Mouse (Mus musculus) thymus, postnatal 0 days (tissue): ENCODE results near the gene Krt72. TPM values are rescaled to one million over a fixed set of nuclear protein-coding genes. Genes with fewer than 3 reads are reported as not detected.
A peak's percentile ranks its signal among the peaks of the same experiment; 100 is the strongest.

ENCODE experiments used
- DNase-seq: peaks from one replicate; pipeline ENCODE4 v3.0.0-alpha.2; 2015; ENCODE audit warnings: low spot score
- polyA plus RNA-seq: library from polyadenylated mRNA; unstranded; fragments of >200 nt; fragmentation: Nextera tagmentation; extraction: Ambion mirVana; gene quantifications from 2 replicates; pipeline ENCODE4 v1.2.1, GENCODE M21; 2015

Krt72 gene
- polyA plus RNA-seq, result 0.50 and 0.61 TPM in 2 replicates

DNA sequence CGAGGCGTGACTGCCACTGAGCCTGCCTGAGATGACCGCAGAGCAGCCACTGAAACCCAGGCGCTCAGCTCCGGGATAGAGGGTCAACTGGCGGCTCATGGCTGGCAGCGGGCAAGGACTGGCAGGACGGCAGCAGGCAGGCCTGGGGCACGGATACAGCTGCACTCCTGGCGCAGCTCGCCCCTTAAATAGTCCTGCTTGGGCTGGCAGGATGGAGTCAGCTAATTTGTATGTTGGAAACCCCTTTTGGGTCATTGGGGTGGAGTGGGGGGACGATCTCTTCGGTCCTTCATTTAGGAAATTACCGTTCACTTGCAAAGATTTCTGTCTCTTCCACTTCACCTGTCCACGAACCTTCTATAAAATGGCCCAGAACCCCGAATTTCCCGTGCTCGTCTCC lies at the start of gene Krt72:
Krt72 (minus strand) TSS at position 101 of the 400 bp plus-strand sequence.
- DNase-seq, result no peak

DNA sequence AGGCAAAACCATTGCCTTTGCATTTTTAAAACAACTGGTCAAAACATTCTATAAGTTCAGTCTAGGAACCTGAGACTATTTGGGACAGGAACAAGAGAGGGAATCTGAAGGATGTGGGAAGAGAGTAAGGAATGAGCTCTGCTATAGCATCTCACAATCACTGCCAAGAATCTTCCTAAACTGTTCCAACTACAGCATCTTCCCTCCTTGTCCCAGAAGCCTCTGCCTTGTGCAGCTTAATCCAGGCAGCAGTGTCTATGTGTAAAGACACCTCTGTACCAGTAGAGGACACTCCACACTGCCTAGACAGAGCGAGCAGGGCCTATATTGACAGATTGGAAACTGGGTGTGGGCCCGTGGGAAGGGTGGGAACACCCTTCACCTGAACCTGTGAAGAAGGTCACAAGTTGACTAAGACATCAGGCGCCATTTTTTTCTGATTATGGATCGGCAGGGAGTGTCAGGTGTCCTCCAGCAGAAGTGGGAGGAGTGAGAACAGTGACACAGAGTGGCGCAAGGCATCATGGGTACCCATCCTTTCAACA lies 48.6 kb upstream of the Krt72 start:
- no peak for DNase-seq

DNA sequence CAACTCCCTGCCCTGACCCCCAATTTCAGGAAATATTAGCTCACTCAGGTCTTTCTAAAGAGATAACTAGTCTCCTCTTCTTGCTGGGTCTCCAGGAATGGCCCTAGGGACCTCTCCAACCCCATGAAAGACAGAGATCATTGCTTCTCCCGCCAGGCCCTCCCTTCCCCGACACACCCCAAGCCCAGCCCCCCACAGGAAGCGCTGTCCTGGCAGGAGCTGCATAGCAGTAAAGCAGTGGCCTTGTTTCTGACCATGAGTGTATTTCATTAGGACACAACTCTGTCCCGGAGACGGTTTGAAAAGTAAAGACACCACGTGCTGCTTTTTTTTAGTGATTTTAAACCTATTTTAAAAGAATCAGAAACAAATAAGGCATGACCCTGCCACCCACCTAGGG lies 46.9 kb upstream of the Krt72 start:
- no peak for DNase-seq

DNA sequence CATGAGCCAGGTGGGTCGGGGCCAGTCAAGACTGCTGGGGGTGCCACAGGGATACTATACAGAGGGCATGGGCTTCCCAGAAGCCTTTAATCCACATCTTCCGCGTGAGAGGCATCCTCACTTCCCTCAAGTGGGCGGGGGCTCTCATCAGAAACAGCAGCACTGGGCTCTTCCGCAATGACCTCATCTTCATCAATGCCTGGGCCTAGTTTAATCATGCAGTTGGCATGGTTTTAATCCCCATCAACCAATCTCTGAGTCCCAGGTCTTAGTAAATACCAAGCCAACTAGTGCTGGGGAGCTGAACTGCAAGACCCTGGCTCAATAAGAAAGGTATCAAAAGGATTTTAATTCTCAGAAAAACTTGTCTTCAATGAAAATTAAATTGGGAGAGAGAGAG lies 43.2 kb upstream of the Krt72 start:
- no peak for DNase-seq

DNA sequence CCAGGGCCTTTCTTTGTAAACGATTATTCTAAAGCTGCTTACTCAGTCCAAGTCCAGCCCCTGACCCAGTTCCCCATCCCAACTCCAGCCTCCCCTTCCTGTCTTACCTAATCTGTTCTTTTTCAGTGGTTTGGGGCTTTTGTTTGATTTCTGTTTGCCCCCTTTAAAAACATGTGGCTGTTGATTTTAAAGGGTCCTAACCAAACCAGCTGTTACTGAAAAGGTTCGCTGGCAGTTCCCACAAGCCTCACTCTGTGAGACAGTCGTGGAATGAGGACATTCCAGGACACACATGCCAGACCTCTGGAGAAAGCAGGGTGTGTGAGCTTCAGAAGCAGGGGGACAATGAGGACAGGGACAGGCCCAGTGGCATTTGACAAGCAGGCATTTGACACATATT lies 35.5 kb upstream of the Krt72 start:
- no peak for DNase-seq

DNA sequence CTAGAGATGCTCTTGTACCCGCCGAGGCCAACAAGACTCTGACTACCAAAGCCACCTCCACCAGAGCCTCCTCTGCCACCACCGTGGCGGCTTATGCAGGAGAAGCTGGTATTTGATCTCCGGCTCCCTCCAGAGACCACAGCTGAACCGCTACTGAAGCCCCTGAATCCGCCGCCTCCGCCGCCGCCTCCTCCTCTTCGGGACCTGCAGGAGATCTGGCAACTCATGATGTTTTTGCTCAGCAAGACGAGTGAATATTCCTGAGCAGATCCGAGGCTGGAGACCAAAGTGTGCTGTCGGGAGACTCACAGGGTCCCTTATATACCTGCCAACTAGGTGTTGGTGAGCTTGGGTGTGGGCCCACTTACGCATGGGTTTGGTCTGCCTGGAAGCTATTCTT lies 31.6 kb upstream of the Krt72 start, which contains the start of gene Krt2:
Krt2 (minus strand) TSS at position 295 of the 400 bp plus-strand sequence.
- DNase-seq, result no peak

DNA sequence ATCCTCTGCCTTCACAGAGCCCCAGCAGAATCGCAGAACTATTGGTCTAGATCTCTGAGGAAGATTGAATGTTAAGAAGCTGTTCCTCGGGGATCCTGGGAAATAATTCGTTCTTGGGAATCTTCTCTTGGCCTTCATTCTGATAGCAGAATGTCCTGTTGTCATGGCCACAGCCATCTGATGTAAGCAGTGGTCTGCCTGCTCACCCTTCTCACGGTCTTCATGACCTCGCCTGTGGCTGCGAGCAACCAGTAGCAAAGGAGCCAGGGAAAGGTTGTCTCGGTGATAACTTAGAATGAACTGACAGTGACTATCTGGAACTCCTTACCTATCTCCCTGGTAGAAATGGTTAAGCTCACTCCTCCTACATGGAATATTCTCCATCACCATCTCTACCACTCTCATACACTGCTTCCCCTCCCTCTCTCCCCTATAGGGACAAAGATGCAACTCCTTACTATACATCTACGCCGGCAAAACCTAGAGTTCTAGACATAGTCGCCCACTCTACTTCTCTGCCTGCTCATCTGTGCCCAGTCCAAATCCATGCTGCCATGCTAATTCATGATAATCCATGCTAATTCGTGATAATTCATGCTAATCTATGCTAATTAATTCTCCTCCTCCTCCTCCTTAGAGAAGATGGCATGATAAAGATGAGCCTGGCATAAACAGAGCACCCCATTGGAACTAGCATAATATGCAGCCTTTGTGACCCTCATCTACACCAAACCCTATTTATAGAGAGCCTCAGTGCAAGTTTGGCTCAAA lies 17.0 kb upstream of the Krt72 start:
- DNase-seq, result no peak

DNA sequence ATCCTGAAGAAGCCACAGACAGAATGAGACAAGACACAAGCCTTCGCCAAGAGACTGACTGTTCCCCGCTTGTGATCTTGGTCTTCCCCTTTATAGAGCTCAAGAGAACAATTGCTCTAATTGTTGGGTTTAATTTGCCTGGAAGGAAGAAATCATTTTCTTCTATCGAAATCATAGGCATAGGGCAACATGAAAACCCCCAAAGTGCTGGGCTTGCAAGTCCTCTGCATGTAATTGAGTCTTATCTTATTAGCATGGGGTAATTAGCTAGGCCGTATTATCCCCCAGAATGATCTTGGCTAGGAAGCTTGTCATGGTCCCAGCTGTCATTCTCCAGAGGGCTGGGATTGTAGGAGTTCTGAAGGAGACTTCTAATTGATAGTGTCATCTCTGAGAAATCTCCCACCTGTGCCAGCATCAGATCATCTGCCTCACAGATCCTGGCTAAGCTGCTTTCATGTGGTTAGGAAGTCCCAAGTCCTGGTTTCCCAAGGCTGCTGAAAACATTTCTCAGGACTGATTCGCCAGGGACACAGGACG lies 16.1 kb upstream of the Krt72 start, which contains the start of gene Krt73:
Krt73 (minus strand) TSS at position 51 of the 540 bp plus-strand sequence.
- DNase-seq, result no peak

DNA sequence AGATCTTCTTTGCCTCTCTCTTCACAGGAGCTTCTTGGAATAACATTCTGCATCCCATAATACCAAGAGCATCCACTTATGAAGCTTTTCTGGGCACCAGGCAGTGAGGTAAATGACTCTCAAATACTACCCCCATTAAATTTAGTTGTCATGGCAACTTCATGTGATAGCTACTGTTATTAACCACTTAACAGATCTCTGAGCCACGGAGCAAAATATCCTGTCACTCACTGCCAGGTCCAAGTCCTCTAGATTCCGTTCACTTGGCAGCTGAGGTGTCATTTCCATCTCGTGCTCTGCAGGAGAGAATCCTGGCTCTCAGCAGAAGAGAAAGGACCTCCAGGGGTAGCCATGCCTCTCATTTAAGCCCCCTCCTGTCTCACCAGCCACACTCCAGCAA lies 4.6 kb upstream of the Krt72 start:
- DNase-seq, result no peak

DNA sequence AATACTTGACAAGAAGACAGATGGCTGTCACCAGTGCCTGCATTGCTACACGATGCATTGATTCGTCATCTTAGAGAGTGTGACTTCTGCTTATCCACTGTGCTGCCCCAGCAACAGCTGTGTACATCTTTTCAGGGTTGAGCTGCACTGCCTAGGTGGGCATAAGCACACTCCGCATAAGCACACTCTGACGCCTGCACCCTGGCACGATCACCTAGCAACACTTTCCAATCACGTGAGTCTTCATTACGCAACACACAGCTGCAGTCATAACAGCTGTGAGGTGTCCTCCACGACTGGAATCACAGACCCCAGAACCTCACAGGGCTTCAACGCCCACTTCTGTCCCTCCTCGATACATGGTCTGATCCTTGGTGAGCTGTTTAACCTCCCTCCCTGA lies 12.8 kb downstream of the Krt72 start:
- no peak for DNase-seq

DNA sequence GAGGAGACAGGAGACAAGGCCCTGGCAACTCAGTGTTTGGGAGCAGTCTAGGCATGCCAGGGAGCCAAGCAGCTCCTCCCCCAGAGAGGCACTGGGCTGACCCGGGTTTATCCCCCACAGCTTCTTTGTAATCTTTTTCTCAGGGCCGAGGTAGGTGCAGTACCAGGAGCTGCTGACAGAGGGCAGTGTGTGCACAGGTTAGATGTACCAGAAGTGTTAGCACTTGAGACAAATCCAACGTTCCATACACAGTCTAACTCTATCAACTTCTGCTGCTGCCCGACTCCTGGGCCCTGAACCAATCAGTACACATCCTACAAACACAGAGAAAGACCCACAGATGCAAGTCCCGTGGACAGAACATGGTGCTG lies 13.6 kb downstream of the Krt72 start:
- peak; percentile 69 for DNase-seq

DNA sequence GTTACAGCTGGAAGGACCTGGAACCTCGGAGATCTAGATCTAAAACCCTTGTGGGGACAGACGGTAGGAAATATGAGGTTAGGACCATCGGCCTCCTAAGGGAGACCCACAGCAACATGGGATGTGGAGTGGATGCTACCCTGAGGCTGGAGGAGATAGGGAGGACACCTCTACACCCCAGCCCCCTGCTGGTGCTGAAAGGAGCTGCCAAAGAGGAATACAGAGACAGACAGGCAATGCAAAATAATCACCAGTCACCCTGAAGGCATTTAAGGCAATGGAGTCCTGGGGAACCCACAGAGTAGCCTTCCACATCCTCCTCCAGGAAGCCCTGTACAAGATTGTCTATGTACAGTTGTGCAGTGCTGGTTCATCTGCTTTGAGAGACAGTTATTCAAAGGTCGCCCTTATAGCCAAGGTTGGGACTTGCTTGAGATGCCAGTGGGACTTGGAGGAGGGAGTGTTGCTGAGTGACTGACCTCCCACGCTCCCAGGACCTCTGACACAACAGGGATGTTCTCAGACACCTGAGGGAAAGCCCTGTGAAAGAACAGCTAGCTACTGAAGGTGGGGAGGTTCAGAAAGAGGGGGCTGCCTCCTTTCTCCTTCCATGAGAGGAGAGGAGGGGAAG lies 14.1 kb downstream of the Krt72 start:
- DNase-seq, result no peak

DNA sequence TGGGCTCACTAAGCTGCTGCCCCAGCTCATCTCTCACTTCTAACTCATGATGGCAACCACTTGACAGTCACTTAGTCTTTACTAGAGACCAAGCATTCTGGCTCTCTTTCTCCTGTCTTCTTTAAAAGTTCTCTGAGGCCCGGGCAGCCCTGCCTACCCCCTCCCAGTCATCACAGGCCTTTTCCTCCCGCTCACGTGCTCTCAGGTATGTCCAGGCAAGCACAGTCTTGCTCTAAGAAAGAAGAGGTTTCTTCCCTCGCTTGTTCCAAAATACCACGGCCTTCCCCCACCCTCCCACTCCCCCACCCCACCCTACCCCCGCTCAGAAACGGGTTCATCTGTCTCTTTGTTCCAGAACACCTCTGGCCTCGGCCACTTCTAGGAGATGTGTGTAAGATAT lies 16.0 kb downstream of the Krt72 start:
- no peak for DNase-seq

DNA sequence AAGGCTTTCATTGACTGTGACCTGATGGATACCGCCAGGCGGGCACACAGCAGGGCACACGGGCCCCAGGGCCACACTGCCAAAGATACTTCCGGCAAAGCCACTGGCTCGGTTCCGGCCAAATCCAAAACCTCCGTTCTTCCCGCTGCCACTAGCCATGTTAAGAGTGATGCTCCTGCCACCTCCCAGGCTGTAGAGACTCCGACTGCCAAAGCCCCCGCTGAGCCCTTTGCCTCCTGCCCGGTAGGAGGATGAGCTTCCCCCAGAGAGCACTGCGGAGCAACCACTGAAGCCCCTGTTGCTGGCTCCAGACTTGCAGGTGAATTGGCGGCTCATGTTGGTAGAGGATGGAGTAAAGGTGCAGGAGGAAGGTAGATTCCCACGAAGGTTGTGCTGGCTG lies 43.5 kb downstream of the Krt72 start, which contains the start of gene Krt71:
Krt71 (minus strand) TSS at position 399 of the 400 bp plus-strand sequence.
- no peak for DNase-seq

DNA sequence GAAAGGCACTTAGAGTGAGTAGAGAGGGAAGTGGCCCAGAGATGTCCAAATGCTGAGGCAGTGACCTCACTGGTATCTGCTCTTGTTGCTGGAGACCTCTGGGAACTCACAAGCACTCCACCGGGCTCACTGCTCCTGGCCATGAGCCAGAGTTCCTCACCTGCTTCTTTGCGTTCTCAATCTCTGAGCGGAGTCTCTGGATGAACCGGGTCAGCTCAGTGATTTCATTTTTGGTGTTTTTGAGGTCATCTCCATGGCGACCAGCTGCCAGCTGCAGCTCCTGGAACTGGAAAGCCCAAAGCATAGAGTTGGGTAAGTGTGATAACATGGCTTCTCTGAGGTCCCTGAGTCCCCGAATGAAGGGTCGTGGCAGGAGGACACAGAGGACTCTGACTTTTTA lies 48.5 kb downstream of the Krt72 start:
- DNase-seq, result no peak

DNA sequence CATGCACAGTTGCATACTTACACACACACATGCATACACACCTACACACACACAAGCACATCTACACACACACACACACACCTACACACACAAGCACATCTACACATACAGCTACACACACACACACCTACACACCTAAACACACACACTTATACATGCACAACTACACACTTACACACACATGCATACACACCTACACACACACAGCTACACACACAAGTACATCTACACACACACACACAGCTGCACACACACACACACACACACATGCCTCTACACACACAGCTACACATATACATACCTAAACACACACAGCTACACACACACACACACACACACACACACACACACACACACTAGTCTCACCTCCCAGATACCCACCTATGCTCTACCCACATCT lies 55.6 kb downstream of the Krt72 start:
- no peak for DNase-seq

Other genes with a start within 250 kb of the Krt72 start
- gene Krt82, start 235.8 kb downstream of the Krt72 start, polyA plus RNA-seq, result 0.05 and 0.08 TPM in 2 replicates
- 0.06 and 0.18 TPM in 2 replicates for gene Krt90, start 223.5 kb downstream of the Krt72 start, polyA plus RNA-seq
- 0.21 and 0.27 TPM in 2 replicates for gene Krt75, start 212.6 kb downstream of the Krt72 start, polyA plus RNA-seq
- not detected in 2 replicates for gene Gm5414, start 158.3 kb downstream of the Krt72 start, polyA plus RNA-seq
- gene Gm5478, start 139.1 kb downstream of the Krt72 start, polyA plus RNA-seq, result not detected in 2 replicates
- 0.80 and 0.94 TPM in 2 replicates for gene Krt6b, start 106.2 kb downstream of the Krt72 start, polyA plus RNA-seq
- 3.4 and 7.7 TPM in 2 replicates for gene Krt6a, start 92.2 kb downstream of the Krt72 start, polyA plus RNA-seq
- gene Krt5, start 73.6 kb downstream of the Krt72 start, polyA plus RNA-seq, result 110 and 117 TPM in 2 replicates
- gene Krt71, start 43.4 kb downstream of the Krt72 start, polyA plus RNA-seq, result 1.5 and 1.7 TPM in 2 replicates
- gene Krt73, start 15.9 kb upstream of the Krt72 start, polyA plus RNA-seq, result 0.42 and 0.60 TPM in 2 replicates
- 0.12 and 0.21 TPM in 2 replicates for gene Krt2, start 31.7 kb upstream of the Krt72 start, polyA plus RNA-seq
- gene Krt1, start 64.3 kb upstream of the Krt72 start, polyA plus RNA-seq, result 0.45 and 0.65 TPM in 2 replicates
- gene Krt77, start 83.2 kb upstream of the Krt72 start, polyA plus RNA-seq, result 0.63 and 0.78 TPM in 2 replicates
- 0.51 and 0.74 TPM in 2 replicates for gene Krt76, start 106.5 kb upstream of the Krt72 start, polyA plus RNA-seq
- 1.2 and 43.4 TPM in 2 replicates for gene Krt4, start 138.3 kb upstream of the Krt72 start, polyA plus RNA-seq
- 0.71 and 0.74 TPM in 2 replicates for gene Krt79, start 153.9 kb upstream of the Krt72 start, polyA plus RNA-seq
- gene Krt78, start 167.8 kb upstream of the Krt72 start, polyA plus RNA-seq, result 0.43 and 0.50 TPM in 2 replicates
- 1,106 and 1,123 TPM in 2 replicates for gene Krt8, start 218.0 kb upstream of the Krt72 start, polyA plus RNA-seq
- 1,281 and 1,324 TPM in 2 replicates for gene Krt18, start 241.7 kb upstream of the Krt72 start, polyA plus RNA-seq